Mouse (Mus musculus) naive thymus-derived CD4-positive, alpha-beta T cell, adult 2 months (primary cell): ENCODE results near the gene Wnt10b.

Experiments used
- DNase-seq: peaks from one replicate; pipeline ENCODE4 v3.0.0-alpha.2; 2011; ENCODE audit warnings: low read depth

Gene Wnt10b

DNA sequence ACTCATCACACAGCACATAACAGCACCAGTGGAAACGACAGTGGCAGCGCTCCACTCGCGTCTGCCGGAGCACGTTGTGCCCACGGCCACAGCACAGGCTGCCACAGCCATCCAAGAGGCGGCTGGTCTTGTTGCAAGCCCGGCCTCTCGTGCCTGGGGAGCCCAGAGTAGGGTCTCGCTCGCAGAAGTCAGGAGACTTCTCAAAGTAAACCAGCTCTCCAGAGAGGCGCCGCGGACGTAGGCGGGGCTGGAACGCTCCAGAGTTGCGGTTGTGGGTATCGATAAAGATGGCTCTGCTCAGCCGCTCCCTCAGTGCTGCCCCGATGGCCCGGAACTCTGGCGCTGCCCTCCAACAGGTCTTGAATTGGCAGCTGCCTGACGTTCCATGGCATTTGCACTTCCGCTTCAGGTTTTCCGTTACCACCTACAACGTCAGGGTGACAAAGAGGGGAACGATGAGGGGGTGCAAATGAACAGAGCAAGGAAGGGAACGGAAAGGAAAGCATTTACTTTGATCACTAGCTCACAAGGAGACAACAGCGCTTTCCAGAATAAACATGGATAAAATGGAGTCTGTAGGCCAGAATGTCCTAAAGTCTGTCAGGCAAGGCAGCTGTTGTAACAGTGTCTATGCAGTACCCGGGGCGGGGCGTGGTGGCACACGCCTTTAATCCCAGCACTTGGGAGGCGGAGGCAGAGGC is 5.3 kb downstream of the Wnt10b start:
- DNase-seq = peak; percentile 78

- DNase-seq = no peak
Measured at GRCm38 (mm10) chr15:98771813-98772425, 6.0 kb downstream of the Wnt10b start.

DNA sequence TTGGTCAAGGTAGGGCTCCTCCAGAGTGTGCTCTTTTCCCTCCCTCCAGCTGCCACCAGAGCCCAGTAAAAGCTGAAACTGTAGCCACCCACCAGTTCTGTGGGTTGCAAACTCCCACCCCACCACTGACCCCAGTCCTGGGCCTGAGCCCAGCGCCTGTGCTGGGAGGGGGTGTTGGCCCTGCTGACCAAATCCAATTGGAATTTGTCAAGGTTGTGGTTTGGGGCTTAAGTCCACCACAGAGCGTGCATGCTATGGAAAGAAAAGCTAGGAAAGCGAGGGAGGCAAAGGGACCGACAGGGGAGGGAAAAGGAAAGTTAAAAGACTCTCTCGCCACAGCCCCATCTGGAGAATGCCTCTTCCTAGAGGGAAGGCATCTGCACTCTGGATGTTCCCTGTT is 9.7 kb downstream of the Wnt10b start:
- no peak for DNase-seq

DNA sequence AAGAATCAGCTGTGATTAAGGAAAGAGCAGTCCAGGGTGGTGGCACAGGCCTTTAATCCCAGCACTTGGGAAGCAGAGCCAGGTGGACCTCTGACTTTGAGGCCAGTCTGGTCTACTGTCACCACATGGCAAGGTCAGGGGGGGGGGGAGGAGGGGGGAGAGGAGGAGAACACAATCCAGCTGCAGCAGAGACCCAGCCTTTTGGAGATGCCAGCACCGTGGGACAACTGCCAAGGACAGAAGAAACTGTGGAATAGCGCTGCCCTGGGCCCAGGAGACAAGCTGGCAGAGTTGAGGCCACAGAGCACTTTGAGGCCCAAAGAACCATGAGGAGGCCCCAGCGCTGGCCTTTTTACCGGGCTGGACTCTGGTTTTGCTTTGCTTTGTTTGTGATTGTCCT is 12.0 kb downstream of the Wnt10b start:
- DNase-seq = no peak

DNA sequence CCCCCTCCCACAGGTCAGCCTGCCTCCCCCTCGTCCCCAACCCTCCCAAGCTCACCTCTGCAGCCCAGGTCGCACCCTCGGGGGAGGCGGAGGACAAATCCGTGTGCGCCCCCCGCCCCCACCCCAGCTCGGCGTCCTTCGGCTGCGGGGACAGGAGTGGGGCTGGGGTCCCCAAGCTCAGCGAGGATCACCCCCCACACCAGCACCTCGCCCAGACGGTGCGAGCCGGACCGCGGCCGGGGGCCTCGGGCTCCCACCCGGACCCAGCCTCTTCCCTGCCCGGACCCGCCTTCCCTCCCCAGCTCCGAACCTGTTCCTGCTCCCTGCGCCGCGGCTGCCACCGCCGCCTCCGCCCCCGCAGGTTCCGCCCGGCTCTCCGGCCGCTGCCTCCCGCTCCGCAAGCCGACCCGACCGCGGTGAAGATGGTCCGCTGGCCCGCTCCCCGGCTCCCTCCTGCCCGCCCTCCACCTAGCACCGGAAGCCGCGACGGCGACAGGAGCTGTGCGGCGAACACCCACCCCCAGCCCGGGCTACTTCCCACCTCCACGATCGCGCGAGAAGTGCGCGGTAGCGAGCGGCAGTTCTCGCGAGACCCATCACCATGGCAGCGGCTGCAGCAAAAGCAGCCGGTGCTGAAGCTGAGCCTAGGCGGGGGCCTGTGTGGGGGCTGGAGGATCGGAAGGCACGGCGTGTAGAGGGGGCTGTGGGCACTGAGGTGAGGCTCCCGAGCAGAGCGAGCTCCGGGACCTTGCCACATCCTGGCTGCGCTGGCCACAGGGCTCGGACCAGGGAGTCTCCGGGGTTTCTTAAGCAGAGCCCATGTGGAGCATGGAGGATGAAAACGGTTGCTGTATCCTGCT is 15.1 kb downstream of the Wnt10b start, which contains the start of gene Arf3:
Gene Arf3 (minus strand): TSS at position 545 of the 860 bp plus-strand sequence.
- DNase-seq = peak; percentile 97

- peak; percentile 73 for DNase-seq
Measured at GRCm38 (mm10) chr15:98762201-98762621, 15.7 kb downstream of the Wnt10b start.

DNA sequence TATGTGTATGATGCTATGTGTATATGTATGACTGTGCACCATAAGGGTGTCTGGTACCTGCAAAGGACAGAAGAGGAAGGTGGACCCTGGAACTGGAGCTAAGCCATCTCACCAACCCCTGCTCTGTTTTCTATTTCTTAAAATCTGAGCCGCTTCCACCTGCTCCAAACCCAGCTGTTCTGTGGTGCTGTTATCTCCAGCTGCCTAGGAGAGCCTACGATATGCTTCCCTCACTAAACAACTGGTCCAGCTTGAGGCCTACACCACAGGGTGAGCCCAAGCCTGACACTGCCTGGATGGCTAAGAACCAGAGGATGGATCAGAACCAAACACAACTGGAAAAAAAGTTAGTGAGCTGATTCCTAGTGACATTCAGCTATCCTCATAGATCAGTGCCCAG is 23.8 kb downstream of the Wnt10b start:
- DNase-seq = no peak

- no peak for DNase-seq
Measured at GRCm38 (mm10) chr15:98753021-98753423, 24.9 kb downstream of the Wnt10b start.

- DNase-seq = no peak
Measured at GRCm38 (mm10) chr15:98749093-98749492, 28.9 kb downstream of the Wnt10b start.

DNA sequence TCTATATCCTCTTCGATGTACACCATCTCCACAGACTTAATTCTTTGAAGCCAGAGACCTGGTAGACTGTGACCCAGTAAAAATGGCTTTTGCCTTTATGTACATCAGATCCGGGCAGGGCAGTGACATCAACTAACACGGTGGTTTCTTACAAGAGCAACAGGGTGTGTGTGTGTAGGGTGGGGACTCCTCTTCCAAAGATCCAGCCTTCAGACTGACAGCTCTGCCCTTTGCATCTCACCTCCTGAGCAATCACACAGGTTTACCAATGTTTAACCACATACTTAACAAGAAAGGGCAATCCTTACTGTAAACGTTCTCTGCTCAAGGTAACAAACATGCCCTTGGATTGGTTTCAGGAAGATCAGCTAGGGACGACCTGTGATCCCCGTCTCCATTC is 30.7 kb downstream of the Wnt10b start:
- no peak for DNase-seq

DNA sequence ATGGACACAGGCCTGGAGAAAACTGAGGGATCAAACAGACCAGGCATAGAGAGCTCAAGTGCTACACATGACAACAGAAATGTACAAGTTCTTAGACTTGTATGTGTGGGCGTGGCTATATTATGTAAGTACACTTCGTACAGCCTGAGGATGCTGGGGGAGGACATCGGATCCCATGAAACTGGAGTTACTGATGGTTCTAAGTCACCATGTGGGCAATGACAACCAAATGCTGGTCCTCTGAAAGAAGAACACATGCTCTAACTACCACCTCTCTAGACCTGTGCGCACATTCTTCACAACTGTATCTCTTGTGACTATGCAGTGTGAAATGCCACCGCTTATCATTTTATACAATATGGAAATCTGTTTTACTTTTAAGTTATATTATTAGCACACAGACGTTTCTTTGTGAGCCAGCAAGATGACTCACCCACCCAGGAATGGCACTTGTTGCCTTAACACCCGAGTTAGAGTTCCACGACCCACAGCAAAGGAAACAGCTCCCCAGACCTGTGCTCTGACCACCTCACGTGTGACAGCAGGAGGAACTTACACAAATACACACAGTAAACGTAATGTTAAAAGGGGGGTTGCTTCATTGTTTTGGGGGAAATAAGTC is 31.5 kb downstream of the Wnt10b start:
- no peak for DNase-seq

DNA sequence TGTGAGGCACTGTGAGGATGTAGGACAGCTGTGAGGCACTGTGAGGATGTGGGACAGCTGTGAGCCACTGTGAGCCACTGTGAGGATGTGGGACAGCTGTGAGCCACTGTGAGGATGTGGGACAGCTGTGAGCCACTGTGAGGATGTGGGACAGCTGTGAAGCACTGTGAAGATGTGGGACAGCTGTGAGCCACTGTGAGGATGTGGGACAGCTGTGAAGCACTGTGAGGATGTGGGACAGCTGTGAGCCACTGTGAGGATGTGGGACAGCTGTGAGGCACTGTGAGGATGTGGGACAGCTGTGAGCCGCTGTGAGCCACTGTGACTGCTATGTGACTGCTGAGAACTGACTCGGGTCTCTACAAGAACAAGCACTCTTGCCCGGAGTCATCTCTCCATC is 34.1 kb downstream of the Wnt10b start:
- DNase-seq = peak; percentile 53

- no peak for DNase-seq
Measured at GRCm38 (mm10) chr15:98742766-98743428, 35.1 kb downstream of the Wnt10b start.

DNA sequence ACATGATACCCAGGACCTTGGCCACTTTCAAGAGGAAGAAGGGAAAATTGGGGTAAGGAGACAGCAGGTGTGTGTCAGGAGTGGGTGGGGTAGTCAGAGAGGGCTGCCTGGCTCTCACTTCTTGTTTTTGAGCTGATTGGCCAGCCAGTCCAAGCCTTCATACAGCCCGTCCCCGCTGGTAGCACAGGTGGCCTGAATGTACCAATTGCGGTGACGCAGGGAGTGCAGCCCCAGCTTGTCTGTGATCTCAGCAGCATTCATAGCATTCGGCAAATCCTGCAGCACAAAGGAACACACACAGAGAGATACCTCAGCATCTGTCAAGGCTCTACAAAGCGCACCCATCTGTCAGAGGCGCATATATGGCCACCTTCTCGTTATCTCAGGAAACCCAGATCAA is 37.7 kb downstream of the Wnt10b start:
- no peak for DNase-seq

DNA sequence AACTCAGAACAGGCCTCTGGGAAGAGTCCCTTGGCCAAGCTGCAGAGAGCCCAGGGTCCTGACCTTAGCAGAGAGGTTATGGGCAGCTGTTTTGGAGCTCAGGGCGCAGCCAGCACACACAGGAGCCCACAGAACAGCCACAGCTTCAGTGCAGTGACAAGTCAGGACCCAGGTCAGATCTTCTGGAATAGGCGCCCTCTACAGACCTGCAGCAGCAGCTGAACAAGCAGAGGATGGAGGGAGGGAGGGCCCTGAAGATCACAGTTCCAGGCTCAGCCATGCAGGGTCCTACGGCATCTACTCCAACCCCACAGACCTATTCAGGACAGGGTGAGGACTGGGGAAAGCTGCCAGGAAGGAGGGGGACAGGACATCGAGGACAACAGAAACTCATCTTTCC is 39.2 kb downstream of the Wnt10b start:
- DNase-seq = no peak

DNA sequence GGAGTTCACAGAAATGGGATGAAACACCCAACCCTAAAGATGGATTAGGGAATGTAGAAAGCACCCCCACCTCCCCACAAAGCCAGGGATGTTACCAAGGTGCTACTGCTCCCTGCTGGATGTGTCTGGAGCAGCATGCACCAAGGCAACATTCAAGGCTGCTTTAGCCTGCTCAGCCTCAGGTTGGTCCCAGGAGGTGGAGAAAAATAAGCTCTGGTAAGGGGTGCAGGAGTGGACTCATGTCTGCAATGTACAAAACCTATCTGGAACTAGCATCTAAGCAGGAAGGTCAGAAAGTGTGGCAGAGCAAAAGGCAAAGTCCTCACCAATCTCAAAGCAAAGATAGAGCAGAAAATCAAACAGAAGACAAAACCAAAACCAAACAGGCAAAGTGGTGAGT is 40.1 kb downstream of the Wnt10b start:
- no peak for DNase-seq

DNA sequence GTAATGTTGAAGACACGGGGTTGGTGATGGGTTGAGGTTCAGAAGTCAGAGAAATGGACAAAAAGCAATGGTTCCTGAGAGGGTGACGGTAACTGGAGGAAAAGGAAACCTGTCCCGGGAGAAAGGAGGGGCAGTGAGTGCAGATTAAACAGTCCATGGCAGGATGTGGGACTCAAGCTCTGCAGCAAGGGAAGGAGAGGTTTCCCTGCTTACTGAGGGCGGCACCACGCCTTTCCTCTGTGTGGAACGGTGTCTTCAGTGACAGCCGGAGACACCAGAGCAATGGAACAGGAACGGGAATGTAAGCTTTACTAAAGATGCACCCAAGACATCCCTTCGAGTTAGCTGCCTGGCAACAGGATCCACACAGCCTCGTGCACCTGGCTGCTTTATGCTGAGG is 41.4 kb downstream of the Wnt10b start:
- DNase-seq = no peak

GRCm38 (mm10) chr15:98733976-98734566 is 43.9 kb downstream of the Wnt10b start:
- DNase-seq = no peak

DNA sequence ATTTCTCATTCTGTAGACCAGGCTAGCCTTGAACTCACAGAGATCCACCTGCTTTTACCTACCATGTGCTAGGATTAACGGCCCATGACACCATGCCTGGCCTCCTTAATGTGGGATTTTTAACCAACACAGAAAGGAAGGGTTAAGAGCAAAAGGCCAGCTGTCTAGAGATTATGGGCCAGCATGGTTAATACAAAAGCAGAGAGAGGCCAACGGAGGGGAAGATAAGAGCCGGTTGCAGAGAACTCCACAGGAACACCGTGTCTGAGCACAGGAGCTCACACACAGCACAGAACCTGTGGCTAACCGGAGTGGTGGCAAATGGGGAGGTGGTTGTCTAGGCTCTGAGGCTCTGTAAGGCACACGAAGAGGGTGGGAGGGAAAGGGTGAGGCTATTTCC is 44.6 kb downstream of the Wnt10b start:
- no peak for DNase-seq

- DNase-seq = no peak
Measured at GRCm38 (mm10) chr15:98732006-98732531, 45.9 kb downstream of the Wnt10b start.

DNA sequence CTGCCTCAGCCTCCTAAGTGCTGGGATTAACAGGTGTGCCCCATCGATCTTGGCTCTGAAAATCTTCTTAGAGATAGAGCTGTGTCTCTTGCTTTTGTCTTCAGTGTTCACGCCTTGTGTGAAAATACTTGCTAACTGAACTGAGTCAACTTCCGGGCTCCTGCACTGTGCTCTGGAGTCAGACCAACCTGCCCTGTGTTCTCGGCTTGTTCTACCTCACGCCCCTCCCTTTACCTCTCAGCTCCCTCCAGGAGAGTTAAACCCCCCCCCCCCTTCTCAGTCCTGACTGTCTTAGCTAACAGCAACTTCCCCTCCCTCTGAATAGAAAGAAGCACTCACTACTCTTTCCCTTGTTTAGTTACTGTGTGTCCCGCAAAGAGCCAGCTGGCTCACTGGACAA is 47.2 kb downstream of the Wnt10b start:
- peak; percentile 49 for DNase-seq
